Mouse (Mus musculus) forebrain, embryonic 14.5 days (tissue): ENCODE results near the gene Rnf141. TPM values are rescaled to one million over a fixed set of nuclear protein-coding genes. Genes with fewer than 3 reads are reported as not detected.

Source experiments
- ATAC-seq: fragments of 200-750 bp; cut with Nextera tagmentation; 2 replicates; pipeline ENCODE4 v1.8.0; 2017; ENCODE audit warnings: mild to moderate bottlenecking, moderate library complexity
- DNase-seq: peaks from one replicate; pipeline ENCODE4 v3.0.0-alpha.2; 2015; ENCODE audit warnings: low spot score
- H3K27ac ChIP-seq: fragments of 300-500 bp; sonication (generic); 2 replicates; pipeline ENCODE4 v1.5.1; 2014; ENCODE audit warnings: low read depth, mild to moderate bottlenecking, control low read depth, low read length, moderate library complexity
- H3K27me3 ChIP-seq: fragments of 300-500 bp; sonication (generic); replicated peaks from 2 replicates; pipeline ENCODE4 v1.6.1; 2014; ENCODE audit warnings: low read length, control low read depth, mixed read lengths; ENCODE audit not compliant: control insufficient read depth, insufficient read depth
- H3K36me3 ChIP-seq: fragments of 300-500 bp; sonication (generic); 2 replicates; pipeline ENCODE4 v1.6.1; 2014; ENCODE audit warnings: low read length, control low read depth; ENCODE audit not compliant: control insufficient read depth, insufficient read depth
- H3K4me1 ChIP-seq: fragments of 300-500 bp; sonication (generic); 2 replicates; pipeline ENCODE4 v1.6.1; 2014; ENCODE audit warnings: antibody characterized with exemption, low read length, control low read depth; ENCODE audit not compliant: control insufficient read depth, insufficient read depth
- H3K4me2 ChIP-seq: fragments of 300-500 bp; sonication (generic); 2 replicates; pipeline ENCODE4 v1.6.1; 2014; ENCODE audit warnings: mild to moderate bottlenecking, control low read depth, low read length
- H3K4me3 ChIP-seq: fragments of 300-500 bp; sonication (generic); 2 replicates; pipeline ENCODE4 v1.5.1; 2014; ENCODE audit warnings: low read depth, low read length, control low read depth
- H3K9ac ChIP-seq: fragments of 300-500 bp; sonication (generic); 2 replicates; pipeline ENCODE4 v1.6.1; 2014; ENCODE audit warnings: mild to moderate bottlenecking, low read length, control low read depth, moderate library complexity
- H3K9me3 ChIP-seq: fragments of 300-500 bp; sonication (generic); replicated peaks from 2 replicates; pipeline ENCODE4 v1.6.1; 2016; ENCODE audit warnings: low read length, control low read depth, mixed read lengths; ENCODE audit not compliant: control insufficient read depth
- WGBS: fragments of 180-500 bp; shearing (Covaris S2); extraction: QIAGEN DNeasy Blood & Tissue Kit; methylation state at CpG from one replicate; pipeline ENCODE4 v1.1.7; 2014; 5-methylcytosine and 5-hydroxymethylcytosine counted together
- polyA plus RNA-seq: library from polyadenylated mRNA; unstranded; fragments of >200 nt; fragmentation: Nextera tagmentation; extraction: Ambion mirVana; gene quantifications from 2 replicates; pipeline ENCODE4 v1.2.1, GENCODE M21; 2014

Rnf141 gene
- polyA plus RNA-seq, 1 experiment from 2014 or later = 36.8 TPM

- no peaks in the 10 kb centered on the region for H3K4me1 ChIP-seq
- H3K4me2 ChIP-seq = no peak overlapping the region
- H3K36me3 ChIP-seq = peaks cover 19% of the 10 kb centered on the region
- H3K9ac ChIP-seq = no peak overlapping the region
- DNase-seq (peak; percentile 37), ATAC-seq (no peak)
- no peak overlapping the region for H3K4me3 ChIP-seq
- 75% methylated on average over 3 of the region's 3 CpGs for WGBS
- H3K27ac ChIP-seq = no peak overlapping the region
- no peaks in the 10 kb centered on the region for H3K27me3 ChIP-seq
- no peaks in the 10 kb centered on the region for H3K9me3 ChIP-seq
These were observed 22.6 kb downstream of the Rnf141 start for GRCm38 (mm10) chr7:110821653-110822052.

- Histone ChIP-seq H3K36me3 (peaks cover 19% of the 10 kb centered on the region), H3K9me3 (no peaks in the 10 kb centered on the region), H3K9ac (no peak overlapping the region), H3K4me1 (no peaks in the 10 kb centered on the region), H3K4me2 (no peak overlapping the region), H3K4me3 (no peak overlapping the region), H3K27ac (no peak overlapping the region), H3K27me3 (no peaks in the 10 kb centered on the region)
- DNase-seq (no peak), ATAC-seq (no peak)
- 66% methylated on average over 5 of the region's 5 CpGs for whole genome bisulfite sequencing
These were observed 23.2 kb downstream of the Rnf141 start for GRCm38 (mm10) chr7:110821068-110821467.

- H3K36me3 ChIP-seq = peaks cover 7% of the 10 kb centered on the region; the same call in 1 of the 2 replicates
- no peak overlapping the region for H3K4me2 ChIP-seq
- no peak overlapping the region for H3K27ac ChIP-seq
- ATAC-seq (no peak), DNase-seq (no peak)
- no peaks in the 10 kb centered on the region for H3K27me3 ChIP-seq
- no peaks in the 10 kb centered on the region for H3K9me3 ChIP-seq
- H3K4me1 ChIP-seq = no peaks in the 10 kb centered on the region
- H3K9ac ChIP-seq = no peak overlapping the region
- no peak overlapping the region for H3K4me3 ChIP-seq
- WGBS = 93% methylated on average over 11 of the region's 11 CpGs
These were observed 25.4 kb downstream of the Rnf141 start for GRCm38 (mm10) chr7:110818787-110819350.

- Histone ChIP-seq H3K4me2 (no peak overlapping the region), H3K4me1 (no peaks in the 10 kb centered on the region), H3K36me3 (peaks cover 6% of the 10 kb centered on the region; the same call in 1 of the 2 replicates), H3K27me3 (no peaks in the 10 kb centered on the region), H3K9me3 (no peaks in the 10 kb centered on the region), H3K9ac (no peak overlapping the region), H3K27ac (no peak overlapping the region), H3K4me3 (no peak overlapping the region)
- DNase-seq = no peak
- 90% methylated on average over 6 of the region's 6 CpGs for WGBS
- no peak for ATAC-seq
These were observed 26.1 kb downstream of the Rnf141 start for GRCm38 (mm10) chr7:110818206-110818605.

- 70% methylated on average over 5 of the region's 5 CpGs for WGBS
- Histone ChIP-seq H3K27ac (no peak overlapping the region), H3K9me3 (no peaks in the 10 kb centered on the region), H3K4me3 (no peak overlapping the region), H3K9ac (no peak overlapping the region), H3K4me1 (no peaks in the 10 kb centered on the region), H3K27me3 (no peaks in the 10 kb centered on the region), H3K4me2 (no peak overlapping the region), H3K36me3 (peaks cover 10% of the 10 kb centered on the region; the same call in 1 of the 2 replicates)
- no peak for ATAC-seq
- peak; percentile 73 for DNase-seq
These were observed 28.2 kb downstream of the Rnf141 start for GRCm38 (mm10) chr7:110816037-110816436.

GRCm38 (mm10) chr7:110813983-110814382 is 30.3 kb downstream of the Rnf141 start:
- no peaks in the 10 kb centered on the region for H3K4me1 ChIP-seq
- peaks cover 10% of the 10 kb centered on the region; the same call in 1 of the 2 replicates for H3K36me3 ChIP-seq
- no peaks in the 10 kb centered on the region for H3K9me3 ChIP-seq
- H3K27ac ChIP-seq = no peak overlapping the region
- ATAC-seq (no peak), DNase-seq (no peak)
- H3K9ac ChIP-seq = no peak overlapping the region
- WGBS = 98% methylated on average over 1 of the region's 1 CpGs
- H3K27me3 ChIP-seq = no peaks in the 10 kb centered on the region
- no peak overlapping the region for H3K4me2 ChIP-seq
- H3K4me3 ChIP-seq = no peak overlapping the region

GRCm38 (mm10) chr7:110811529-110811928 is 32.7 kb downstream of the Rnf141 start:
- Histone ChIP-seq H3K4me1 (no peaks in the 10 kb centered on the region), H3K9ac (no peak overlapping the region), H3K27ac (no peak overlapping the region), H3K4me3 (no peak overlapping the region), H3K27me3 (no peaks in the 10 kb centered on the region), H3K4me2 (no peak overlapping the region), H3K9me3 (no peaks in the 10 kb centered on the region), H3K36me3 (peaks cover 10% of the 10 kb centered on the region; the same call in 1 of the 2 replicates)
- WGBS = 85% methylated on average over 5 of the region's 5 CpGs
- ATAC-seq = no peak
- DNase-seq = no peak

GRCm38 (mm10) chr7:110810995-110811394 is 33.3 kb downstream of the Rnf141 start:
- no peak overlapping the region for H3K9ac ChIP-seq
- H3K4me3 ChIP-seq = no peak overlapping the region
- H3K4me2 ChIP-seq = no peak overlapping the region
- H3K9me3 ChIP-seq = no peaks in the 10 kb centered on the region
- ATAC-seq = no peak
- H3K4me1 ChIP-seq = no peaks in the 10 kb centered on the region
- no peak overlapping the region for H3K27ac ChIP-seq
- 72% methylated on average over 8 of the region's 8 CpGs for WGBS
- H3K27me3 ChIP-seq = no peaks in the 10 kb centered on the region
- H3K36me3 ChIP-seq = peaks cover 10% of the 10 kb centered on the region; the same call in 1 of the 2 replicates
- DNase-seq = no peak

GRCm38 (mm10) chr7:110809585-110810557 is 34.4 kb downstream of the Rnf141 start:
- H3K9ac ChIP-seq = no peak overlapping the region
- H3K9me3 ChIP-seq = no peaks in the 10 kb centered on the region
- no peak for DNase-seq
- no peak overlapping the region for H3K4me2 ChIP-seq
- H3K4me1 ChIP-seq = no peaks in the 10 kb centered on the region
- ATAC-seq = no peak
- 83% methylated on average over 18 of the region's 18 CpGs for WGBS
- H3K27ac ChIP-seq = no peak overlapping the region
- no peak overlapping the region for H3K4me3 ChIP-seq
- no peaks in the 10 kb centered on the region for H3K27me3 ChIP-seq
- peaks cover 10% of the 10 kb centered on the region; the same call in 1 of the 2 replicates for H3K36me3 ChIP-seq
